Mouse (Mus musculus) urinary bladder, postnatal 14 days (tissue): Measurements from ENCODE around the gene Bcam.

ENCODE experiments used
- DNase-seq: peaks from one replicate; pipeline ENCODE4 v3.0.0; 2021; ENCODE audit warnings: low spot score

Gene Bcam

GRCm38 (mm10) chr7:19785874-19786458 lies 15.2 kb upstream of the Bcam start:
- DNase-seq, result no peak

GRCm38 (mm10) chr7:19784764-19785535 lies 14.1 kb upstream of the Bcam start:
- no peak for DNase-seq

- DNase-seq, result no peak
Measured at GRCm38 (mm10) chr7:19783630-19784029, 12.8 kb upstream of the Bcam start.

- DNase-seq, result peak; percentile 46
Measured at GRCm38 (mm10) chr7:19782645-19783044, 11.8 kb upstream of the Bcam start.

GRCm38 (mm10) chr7:19781741-19782140 lies 10.9 kb upstream of the Bcam start:
- DNase-seq, result no peak

- no peak for DNase-seq
Measured at GRCm38 (mm10) chr7:19779903-19780302, 9.1 kb upstream of the Bcam start.

GRCm38 (mm10) chr7:19778645-19779044 lies 7.8 kb upstream of the Bcam start:
- DNase-seq, result peak; percentile 68

GRCm38 (mm10) chr7:19777049-19777723 lies 6.4 kb upstream of the Bcam start:
- peak; percentile 35 for DNase-seq

GRCm38 (mm10) chr7:19771682-19772081 lies 866 bp upstream of the Bcam start:
- DNase-seq, result no peak

GRCm38 (mm10) chr7:19770375-19770754 lies 451 bp downstream of the Bcam start:
- peak; percentile 91 for DNase-seq

- no peak for DNase-seq
Measured at GRCm38 (mm10) chr7:19769434-19770374, 1.1 kb downstream of the Bcam start.

GRCm38 (mm10) chr7:19769001-19769400 lies 1.8 kb downstream of the Bcam start:
- peak; percentile 60 for DNase-seq

- no peak for DNase-seq
Measured at GRCm38 (mm10) chr7:19768251-19768650, 2.6 kb downstream of the Bcam start.

- no peak for DNase-seq
Measured at GRCm38 (mm10) chr7:19764581-19764980, 6.2 kb downstream of the Bcam start.

GRCm38 (mm10) chr7:19763829-19764477 lies 6.9 kb downstream of the Bcam start:
- no peak for DNase-seq

GRCm38 (mm10) chr7:19762283-19762682 lies 8.5 kb downstream of the Bcam start:
- no peak for DNase-seq

- no peak for DNase-seq
Measured at GRCm38 (mm10) chr7:19760021-19760420, 10.8 kb downstream of the Bcam start.

GRCm38 (mm10) chr7:19758623-19759022 lies 12.2 kb downstream of the Bcam start:
- DNase-seq, result no peak

- DNase-seq, result peak; percentile 44
Measured at GRCm38 (mm10) chr7:19755851-19756786, 14.7 kb downstream of the Bcam start.

- DNase-seq, result no peak
Measured at GRCm38 (mm10) chr7:19755008-19755407, 15.8 kb downstream of the Bcam start.
